In genomic region chr12:100639680-100640079, GRCm38 (mm10) we compare ENCODE assay signal across 7 mouse cellular contexts.
DNase-seq lines count a peak whose midpoint lies in the region; ATAC-seq and TF ChIP-seq lines count a peak whose summit lies in the region.

No protein-coding gene starts in this region.

- no peak overlapping the region for H3K4me2 ChIP-seq in midbrain, embryonic 14.5 days (ENCODE audit: low read length)
- no peak overlapping the region; the same call in 1 of the 2 replicates for H3K4me2 ChIP-seq in midbrain, embryonic 16.5 days (ENCODE audit: low read length)
- H3K4me2 ChIP-seq in stomach, embryonic 14.5 days (replicated peaks; ENCODE audit: low read depth, low read length), result no peak overlapping the region

- H3K27me3 ChIP-seq in midbrain, embryonic 14.5 days (ENCODE audit: control insufficient read depth, insufficient read depth, low read length), result no peaks in the 10 kb centered on the region
- no peaks in the 10 kb centered on the region for H3K27me3 ChIP-seq in midbrain, embryonic 16.5 days (ENCODE audit: control insufficient read depth, insufficient read depth, low read depth, low read length)
- no peaks in the 10 kb centered on the region for H3K27me3 ChIP-seq in stomach, embryonic 14.5 days (ENCODE audit: control insufficient read depth, insufficient read depth, low read length)

- no peak overlapping the region for H3K4me3 ChIP-seq in midbrain, embryonic 14.5 days (replicated peaks; ENCODE audit: low read depth, low read length)
- H3K4me3 ChIP-seq in midbrain, embryonic 16.5 days (ENCODE audit: low read depth, low read length), result no peak overlapping the region
- H3K4me3 ChIP-seq in layer of hippocampus, adult 2 months, result no peak overlapping the region
- no peak overlapping the region for H3K4me3 ChIP-seq in stomach, embryonic 14.5 days (ENCODE audit: low read depth, low read length)

- TF ChIP-seq POLR2A in brain, embryonic 14.5 days (IDR thresholded peaks at IDR 0.05; ENCODE audit: borderline replicate concordance, extremely low read depth, insufficient read depth, insufficient read length, poor library complexity, severe bottlenecking), result no peak

- no peaks in the 10 kb centered on the region for H3K4me1 ChIP-seq in midbrain, embryonic 14.5 days (ENCODE audit: control insufficient read depth, insufficient read depth, low read length)
- H3K4me1 ChIP-seq in midbrain, embryonic 16.5 days (ENCODE audit: control insufficient read depth, insufficient read depth, low read length), result no peaks in the 10 kb centered on the region
- no peaks in the 10 kb centered on the region for H3K4me1 ChIP-seq in stomach, embryonic 14.5 days (ENCODE audit: control insufficient read depth, insufficient read depth, low read length)

- no peaks in the 10 kb centered on the region for H3K9me3 ChIP-seq in midbrain, embryonic 14.5 days (ENCODE audit: control insufficient read depth, low read length)
- no peaks in the 10 kb centered on the region for H3K9me3 ChIP-seq in midbrain, embryonic 16.5 days (replicated peaks; ENCODE audit: control insufficient read depth, low read length, poor library complexity, severe bottlenecking)
- no peaks in the 10 kb centered on the region for H3K9me3 ChIP-seq in stomach, embryonic 14.5 days (ENCODE audit: control insufficient read depth, low read depth, low read length)

- no peak for ATAC-seq in midbrain, embryonic 14.5 days (ENCODE audit: low FRiP score, low TSS enrichment)
- ATAC-seq in midbrain, embryonic 16.5 days, result no peak
- ATAC-seq in stomach, embryonic 14.5 days (ENCODE audit: insufficient number of reproducible peaks, insufficient read depth, low FRiP score, low read depth), result 0 out of 2 replicates have a peak, but pooled peaks have one; percentile 56

- no peak overlapping the region for H3K9ac ChIP-seq in midbrain, embryonic 14.5 days (replicated peaks; ENCODE audit: low read length)
- H3K9ac ChIP-seq in midbrain, embryonic 16.5 days (ENCODE audit: low read depth, low read length), result no peak overlapping the region
- no peak overlapping the region for H3K9ac ChIP-seq in stomach, embryonic 14.5 days (replicated peaks; ENCODE audit: low read depth, low read length)

- peak; percentile 30; the same call in 1 of the 2 replicates for TF ChIP-seq CTCF in brain, embryonic 14.5 days (IDR thresholded peaks at IDR 0.05; ENCODE audit: borderline replicate concordance, extremely low read depth, insufficient read depth, insufficient read length)
- peak; percentile 76 for TF ChIP-seq CTCF in layer of hippocampus, adult 2 months (conservative IDR thresholded peaks at IDR 0.05)

- H3K36me3 ChIP-seq in midbrain, embryonic 14.5 days (ENCODE audit: control insufficient read depth, insufficient read depth, low read length), result no peaks in the 10 kb centered on the region
- H3K36me3 ChIP-seq in midbrain, embryonic 16.5 days (ENCODE audit: control insufficient read depth, insufficient read depth, low read length), result no peaks in the 10 kb centered on the region
- no peaks in the 10 kb centered on the region for H3K36me3 ChIP-seq in stomach, embryonic 14.5 days (ENCODE audit: control insufficient read depth, insufficient read depth, low read length)

- H3K27ac ChIP-seq in midbrain, embryonic 14.5 days (replicated peaks; ENCODE audit: low read depth, low read length), result no peak overlapping the region
- no peak overlapping the region for H3K27ac ChIP-seq in midbrain, embryonic 16.5 days (ENCODE audit: low read length)
- H3K27ac ChIP-seq in layer of hippocampus, adult 2 months, result no peak overlapping the region
- H3K27ac ChIP-seq in stomach, embryonic 14.5 days (ENCODE audit: low read length), result no peak overlapping the region

- peak; percentile 53 for DNase-seq in midbrain, embryonic 14.5 days
- DNase-seq in brain, embryonic 14.5 days (ENCODE audit: low read depth), result peak; percentile 56
- peak; percentile 11 to 28 for DNase-seq in frontal cortex, postnatal 14 days (ENCODE audit: low spot score in 2 of 2)
- DNase-seq in layer of hippocampus, adult 2 months (ENCODE audit: low spot score in 2 of 2), result peak; percentile 35 to 47
- peak; percentile 29 for DNase-seq in lung, postnatal 25 days (ENCODE audit: low spot score)

- 56% methylated on average over 7 of the region's 7 CpGs for WGBS in midbrain, embryonic 14.5 days
- 50% methylated on average over 7 of the region's 7 CpGs for WGBS in midbrain, embryonic 16.5 days
- WGBS in stomach, embryonic 14.5 days, result 29% methylated on average over 7 of the region's 7 CpGs
